Mouse (Mus musculus): Measurements from ENCODE around the gene Rxra. TPM values are rescaled to one million over a fixed set of nuclear protein-coding genes. Genes with fewer than 3 reads are reported as not detected.

Gene Rxra
- polyA plus RNA-seq, 1 experiment from 2014 or later: 11.2 TPM

DNA sequence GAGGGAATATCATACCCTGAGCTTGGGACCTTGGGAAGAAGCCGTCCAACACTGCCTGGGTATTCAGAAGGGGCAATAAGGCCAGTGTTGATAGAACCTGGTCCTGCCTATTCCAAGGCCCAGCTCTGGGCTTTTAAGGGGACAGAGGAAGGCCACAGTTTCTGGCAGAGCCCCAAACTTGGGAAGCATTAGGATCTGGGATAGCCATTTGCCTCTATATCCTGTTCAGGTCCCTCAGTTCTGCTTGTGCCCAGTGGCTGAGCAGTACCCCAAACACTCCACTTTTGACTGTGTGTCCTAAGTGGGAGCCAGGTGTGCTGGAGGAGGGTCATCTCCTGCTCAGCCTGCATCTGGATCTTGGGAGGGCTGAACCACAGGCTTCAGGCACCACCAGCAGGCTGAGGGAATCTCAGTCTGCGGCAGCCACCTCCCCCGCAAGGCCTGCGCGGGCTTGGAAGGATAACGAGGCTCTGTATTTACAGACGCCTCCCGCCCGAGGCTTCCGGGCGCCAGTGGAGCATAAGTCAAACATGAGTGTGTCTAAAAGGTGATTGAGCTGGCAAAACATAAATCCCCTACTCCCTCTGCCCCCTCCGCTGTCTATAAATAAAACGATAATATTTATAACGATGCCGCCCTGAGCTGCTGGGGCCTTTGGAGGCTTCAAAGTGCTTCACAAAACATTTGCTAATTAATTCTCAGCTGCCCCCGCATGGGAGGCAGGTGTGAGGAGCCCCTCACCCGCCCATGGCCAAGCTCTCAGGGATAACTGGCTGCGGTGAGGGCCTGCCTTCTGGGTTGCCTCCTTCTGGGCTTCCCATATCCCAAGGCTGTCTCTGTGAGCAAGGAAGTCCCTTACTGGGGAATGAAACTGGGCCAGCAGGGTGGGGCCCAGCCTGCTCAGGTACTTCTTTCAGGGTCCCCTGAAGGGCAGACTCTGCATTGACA is 69.7 kb downstream of the Rxra start:
- Histone ChIP-seq H3K36me3 (peaks cover 29% of the 10 kb centered on the region), H3K27ac (peak overlapping the region; percentile 37; the same call in 1 of the 2 replicates), H3K4me3 (no peak overlapping the region), H3K27me3 (no peaks in the 10 kb centered on the region), H3K4me2 (replicated peaks) (no peak overlapping the region), H3K9me3 (replicated peaks) (no peaks in the 10 kb centered on the region), H3K9ac (no peak overlapping the region; the same call in 1 of the 2 replicates), H3K4me1 (peaks cover 36% of the 10 kb centered on the region)
- 32% methylated on average over 18 of the region's 18 CpGs for WGBS
- no peak for ATAC-seq (ENCODE audit: low FRiP score)

DNA sequence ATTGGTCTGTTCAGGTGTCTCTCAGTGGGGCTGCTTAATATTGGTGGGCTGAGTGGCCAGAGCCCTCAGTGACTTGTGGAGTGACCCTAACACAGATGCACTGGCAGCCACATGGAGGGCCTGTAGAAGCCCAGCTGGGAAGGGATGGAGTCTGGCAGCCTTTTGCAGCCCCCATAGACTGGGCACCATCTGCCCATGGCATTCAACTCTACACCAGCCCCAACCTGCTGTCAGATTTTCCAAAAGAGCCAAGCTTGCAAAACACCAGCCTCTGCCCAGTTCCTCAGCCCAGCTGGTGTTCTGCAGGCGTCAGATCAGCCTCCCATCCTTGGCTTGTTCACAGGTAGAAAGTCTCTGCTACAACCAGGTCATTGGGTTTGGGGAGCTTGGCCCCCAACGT is 70.6 kb downstream of the Rxra start:
- H3K4me2 ChIP-seq (replicated peaks): no peak overlapping the region
- WGBS: 48% methylated on average over 2 of the region's 2 CpGs
- no peak overlapping the region for H3K27ac ChIP-seq
- H3K27me3 ChIP-seq: no peaks in the 10 kb centered on the region
- no peak overlapping the region for H3K4me3 ChIP-seq
- no peak for ATAC-seq (ENCODE audit: low FRiP score)
- H3K9ac ChIP-seq: no peak overlapping the region
- H3K4me1 ChIP-seq: peaks cover 34% of the 10 kb centered on the region
- H3K9me3 ChIP-seq (replicated peaks): no peaks in the 10 kb centered on the region
- H3K36me3 ChIP-seq: peaks cover 33% of the 10 kb centered on the region

DNA sequence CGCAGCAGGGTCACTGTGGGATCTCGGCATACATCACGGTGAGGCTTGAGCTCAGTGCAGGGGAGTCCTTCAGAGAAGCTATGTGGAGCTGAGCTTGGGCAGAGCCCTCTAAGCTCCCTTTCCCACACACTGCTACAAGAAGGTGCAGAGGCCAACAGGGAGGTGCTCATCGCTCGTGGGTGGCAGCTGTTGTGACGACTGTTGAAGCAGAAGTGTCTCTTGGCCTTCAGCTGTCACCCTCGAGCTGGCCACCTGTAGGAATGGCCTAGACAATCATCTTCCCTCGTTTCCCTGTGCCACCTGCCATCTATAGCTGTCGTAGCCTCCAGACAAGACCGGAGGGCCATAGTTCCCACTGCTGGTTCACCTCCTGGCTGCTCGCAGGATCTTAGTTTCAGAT is 72.7 kb downstream of the Rxra start:
- WGBS: 86% methylated on average over 11 of the region's 11 CpGs
- H3K27me3 ChIP-seq: no peaks in the 10 kb centered on the region
- H3K9me3 ChIP-seq (replicated peaks): no peaks in the 10 kb centered on the region
- no peak overlapping the region for H3K4me2 ChIP-seq (replicated peaks)
- no peak overlapping the region for H3K27ac ChIP-seq
- H3K9ac ChIP-seq: no peak overlapping the region
- ATAC-seq (ENCODE audit: low FRiP score): no peak
- H3K4me3 ChIP-seq: no peak overlapping the region
- peaks cover 34% of the 10 kb centered on the region for H3K4me1 ChIP-seq
- H3K36me3 ChIP-seq: peaks cover 43% of the 10 kb centered on the region

DNA sequence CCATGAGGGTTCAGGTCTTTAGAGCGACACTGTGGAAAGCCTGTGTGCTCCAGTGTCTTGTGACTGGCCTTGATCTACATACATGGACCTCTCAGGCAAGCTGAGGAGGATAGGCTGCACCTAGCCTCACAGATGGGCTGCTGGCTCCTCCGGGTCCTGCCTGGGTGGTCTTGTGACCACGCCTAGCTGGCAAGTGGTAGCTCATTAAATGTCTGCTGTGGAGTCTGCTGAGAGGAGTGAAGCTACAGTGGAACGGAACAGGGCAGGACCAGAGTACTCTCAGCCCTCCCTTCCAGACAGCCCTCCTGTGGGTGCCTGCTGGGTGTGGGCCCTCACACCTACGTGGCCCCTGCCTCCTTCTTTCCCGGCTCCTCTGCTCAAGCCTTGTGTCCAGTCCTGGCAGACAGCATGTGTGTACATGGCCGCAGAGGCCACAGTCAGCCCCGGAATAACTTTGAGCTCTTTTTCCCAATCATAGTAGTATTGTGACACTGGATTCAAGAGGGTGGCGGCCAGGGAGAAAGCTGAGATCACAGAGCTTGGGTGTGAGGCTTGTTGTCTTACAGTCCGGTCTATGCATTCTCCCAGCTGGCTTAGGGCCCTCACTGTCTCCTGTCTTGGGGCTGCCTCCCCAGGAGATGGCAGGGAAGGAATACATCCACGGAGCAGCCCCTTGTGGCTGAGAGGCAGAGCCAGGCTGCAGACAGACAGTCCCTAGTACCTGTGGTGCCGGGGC is 74.3 kb downstream of the Rxra start:
- Histone ChIP-seq H3K27ac (no peak overlapping the region), H3K4me2 (replicated peaks) (no peak overlapping the region), H3K36me3 (peaks cover 49% of the 10 kb centered on the region), H3K27me3 (no peaks in the 10 kb centered on the region), H3K9me3 (replicated peaks) (no peaks in the 10 kb centered on the region), H3K4me3 (no peak overlapping the region), H3K4me1 (peaks cover 20% of the 10 kb centered on the region), H3K9ac (no peak overlapping the region)
- WGBS: 75% methylated on average over 12 of the region's 12 CpGs
- no peak for ATAC-seq (ENCODE audit: low FRiP score)

DNA sequence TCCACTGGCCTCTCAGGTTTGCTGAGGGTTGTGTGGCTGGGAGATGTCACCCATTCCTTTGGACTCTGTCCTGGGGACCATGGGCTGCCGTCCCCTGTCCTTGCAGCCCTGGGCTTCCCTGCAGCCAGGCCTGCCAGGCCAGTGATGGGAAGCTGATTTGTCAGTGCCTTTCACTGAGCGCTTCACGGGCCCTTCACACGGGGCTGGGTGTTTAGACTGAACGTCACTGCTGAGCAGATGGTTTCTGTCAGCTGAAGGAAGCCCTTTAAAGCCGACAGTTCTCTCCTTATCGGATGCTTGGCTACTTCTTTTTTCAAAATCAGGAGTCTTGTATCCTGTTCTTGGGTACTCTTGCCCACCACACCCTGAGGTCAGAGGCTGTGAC is 74.9 kb downstream of the Rxra start:
- H3K27ac ChIP-seq: no peak overlapping the region
- no peak overlapping the region for H3K4me2 ChIP-seq (replicated peaks)
- H3K9me3 ChIP-seq (replicated peaks): no peaks in the 10 kb centered on the region
- no peak overlapping the region for H3K4me3 ChIP-seq
- no peak for ATAC-seq (ENCODE audit: low FRiP score)
- H3K27me3 ChIP-seq: no peaks in the 10 kb centered on the region
- 80% methylated on average over 7 of the region's 7 CpGs for WGBS
- H3K4me1 ChIP-seq: peaks cover 14% of the 10 kb centered on the region
- H3K36me3 ChIP-seq: peaks cover 52% of the 10 kb centered on the region
- H3K9ac ChIP-seq: no peak overlapping the region

DNA sequence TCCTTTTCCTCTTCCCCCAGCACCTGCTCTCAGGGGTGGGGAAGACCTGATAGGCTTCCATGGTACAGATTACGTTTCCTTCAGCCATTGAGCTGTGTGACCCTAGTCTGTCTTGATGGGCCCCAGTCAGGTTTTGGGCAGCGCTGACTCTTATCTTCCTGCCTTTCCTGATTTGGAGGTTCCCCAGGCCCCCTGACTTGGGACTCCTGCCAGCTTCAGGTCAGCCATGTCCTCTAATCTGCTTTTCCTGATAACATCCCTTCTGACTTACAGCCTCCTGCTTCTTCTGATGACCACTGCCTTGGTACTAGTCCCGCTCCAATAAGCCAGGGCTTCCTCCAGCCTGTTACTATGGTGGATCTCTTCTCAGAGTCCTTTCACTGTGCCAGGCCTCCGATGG is 75.6 kb downstream of the Rxra start:
- no peak overlapping the region for H3K4me3 ChIP-seq
- 94% methylated on average over 4 of the region's 4 CpGs for WGBS
- peaks cover 57% of the 10 kb centered on the region for H3K36me3 ChIP-seq
- H3K4me1 ChIP-seq: peaks cover 8% of the 10 kb centered on the region; the same call in 1 of the 2 replicates
- H3K9me3 ChIP-seq (replicated peaks): no peaks in the 10 kb centered on the region
- no peak overlapping the region for H3K9ac ChIP-seq
- no peak for ATAC-seq (ENCODE audit: low FRiP score)
- no peak overlapping the region for H3K4me2 ChIP-seq (replicated peaks)
- no peaks in the 10 kb centered on the region for H3K27me3 ChIP-seq
- H3K27ac ChIP-seq: no peak overlapping the region

DNA sequence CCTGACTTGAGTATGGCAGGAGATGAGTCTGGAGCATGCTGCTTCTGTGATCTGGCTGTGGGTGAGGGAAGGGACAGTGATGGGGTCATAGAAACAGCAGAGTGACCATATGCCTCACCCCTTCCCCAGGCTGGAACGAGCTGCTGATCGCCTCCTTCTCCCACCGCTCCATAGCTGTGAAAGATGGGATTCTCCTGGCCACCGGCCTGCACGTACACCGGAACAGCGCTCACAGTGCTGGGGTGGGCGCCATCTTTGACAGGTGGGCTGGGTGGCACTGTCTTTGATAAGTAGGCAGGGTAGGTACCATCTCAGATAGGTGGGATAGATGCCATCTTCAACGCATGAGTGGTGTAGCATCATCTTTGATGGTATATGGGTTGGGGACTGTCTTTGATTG is 77.9 kb downstream of the Rxra start:
- WGBS: 98% methylated on average over 9 of the region's 9 CpGs
- Histone ChIP-seq H3K4me3 (no peak overlapping the region), H3K9ac (no peak overlapping the region), H3K27ac (no peak overlapping the region), H3K4me1 (peaks cover 14% of the 10 kb centered on the region), H3K4me2 (replicated peaks) (no peak overlapping the region), H3K9me3 (replicated peaks) (no peaks in the 10 kb centered on the region), H3K36me3 (peaks cover 46% of the 10 kb centered on the region), H3K27me3 (no peaks in the 10 kb centered on the region)
- ATAC-seq (ENCODE audit: low FRiP score): no peak

DNA sequence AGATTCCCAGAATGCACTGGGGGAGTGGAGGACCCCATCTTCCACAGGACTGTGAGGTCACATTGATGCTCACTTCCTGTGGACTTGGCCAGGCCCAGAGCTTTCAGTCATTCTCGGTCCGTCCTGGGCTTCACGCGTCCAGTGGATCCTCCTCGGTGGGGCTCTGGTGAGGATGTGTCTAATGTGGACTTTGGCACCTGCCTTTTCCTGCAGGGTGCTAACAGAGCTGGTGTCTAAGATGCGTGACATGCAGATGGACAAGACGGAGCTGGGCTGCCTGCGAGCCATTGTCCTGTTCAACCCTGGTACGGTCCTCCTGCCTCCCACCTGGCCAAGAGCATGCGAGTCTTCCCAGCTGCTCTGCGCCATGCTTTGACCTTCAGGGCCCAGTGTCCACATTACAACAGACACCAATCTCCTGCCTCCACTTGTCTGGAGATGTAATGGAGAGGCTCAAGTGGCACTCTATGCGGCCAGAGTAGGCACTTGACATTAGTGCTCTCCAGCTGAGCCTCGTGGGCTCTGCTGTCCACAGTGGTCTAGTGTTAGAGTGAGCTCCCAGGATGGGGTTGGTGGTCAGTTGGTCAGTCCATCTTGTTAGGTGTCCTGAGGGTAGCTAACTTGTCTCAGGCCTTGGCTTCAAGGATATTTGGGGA is 79.9 kb downstream of the Rxra start:
- H3K36me3 ChIP-seq: peaks cover 52% of the 10 kb centered on the region
- H3K27ac ChIP-seq: no peak overlapping the region
- no peak for ATAC-seq (ENCODE audit: low FRiP score)
- no peak overlapping the region for H3K4me3 ChIP-seq
- H3K9me3 ChIP-seq (replicated peaks): no peaks in the 10 kb centered on the region
- 93% methylated on average over 13 of the region's 13 CpGs for WGBS
- peaks cover 18% of the 10 kb centered on the region for H3K4me1 ChIP-seq
- no peak overlapping the region for H3K4me2 ChIP-seq (replicated peaks)
- no peaks in the 10 kb centered on the region for H3K27me3 ChIP-seq
- H3K9ac ChIP-seq: no peak overlapping the region

DNA sequence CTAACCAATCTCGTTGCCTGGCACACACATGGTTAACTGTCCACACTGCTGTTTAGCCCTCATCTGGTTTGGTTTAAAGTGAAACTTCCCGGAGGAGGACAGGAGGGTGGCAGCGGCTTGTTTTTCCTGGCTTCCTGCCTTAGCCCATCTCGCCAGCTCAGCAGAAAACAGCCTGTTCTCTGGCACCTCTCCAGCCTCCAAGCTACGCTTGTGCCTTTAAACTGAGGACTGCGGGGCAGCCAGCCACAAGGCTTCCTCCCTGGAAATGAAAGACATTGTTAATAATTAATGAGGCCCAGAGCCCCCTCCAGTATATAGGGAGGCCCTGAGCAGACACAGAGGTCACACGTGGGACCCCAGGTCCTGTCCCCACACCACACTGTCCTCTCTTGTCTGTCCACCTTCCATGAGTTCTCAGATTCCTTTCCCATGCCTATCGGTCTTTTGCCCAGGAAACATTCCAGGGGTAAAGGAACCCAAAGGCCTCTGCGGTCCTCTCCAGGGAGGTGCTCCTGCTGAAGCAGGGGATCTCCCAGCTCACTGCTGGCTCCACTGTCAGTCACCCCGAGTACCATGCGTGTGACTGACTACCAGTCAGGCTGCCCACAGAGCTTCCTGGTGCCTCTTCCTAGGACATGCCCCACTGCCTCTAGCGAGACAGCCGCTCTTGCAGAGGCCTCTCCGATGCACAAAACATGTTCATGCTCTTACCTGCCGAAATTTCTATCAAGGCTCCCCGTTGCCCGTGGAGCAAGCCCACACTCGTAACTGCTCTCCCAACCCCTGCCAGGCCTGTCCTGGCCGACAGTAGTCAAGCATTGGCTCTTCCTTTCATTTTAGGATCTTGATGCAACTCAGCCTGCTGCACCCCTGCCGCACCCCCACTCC is 82.4 kb downstream of the Rxra start:
- Histone ChIP-seq H3K27me3 (no peaks in the 10 kb centered on the region), H3K9ac (no peak overlapping the region), H3K36me3 (peaks cover 36% of the 10 kb centered on the region), H3K4me3 (no peak overlapping the region), H3K4me1 (peaks cover 34% of the 10 kb centered on the region), H3K27ac (peak overlapping the region; percentile 67), H3K9me3 (replicated peaks) (no peaks in the 10 kb centered on the region), H3K4me2 (replicated peaks) (no peak overlapping the region)
- ATAC-seq (ENCODE audit: low FRiP score): no peak
- 49% methylated on average over 20 of the region's 20 CpGs for whole genome bisulfite sequencing

DNA sequence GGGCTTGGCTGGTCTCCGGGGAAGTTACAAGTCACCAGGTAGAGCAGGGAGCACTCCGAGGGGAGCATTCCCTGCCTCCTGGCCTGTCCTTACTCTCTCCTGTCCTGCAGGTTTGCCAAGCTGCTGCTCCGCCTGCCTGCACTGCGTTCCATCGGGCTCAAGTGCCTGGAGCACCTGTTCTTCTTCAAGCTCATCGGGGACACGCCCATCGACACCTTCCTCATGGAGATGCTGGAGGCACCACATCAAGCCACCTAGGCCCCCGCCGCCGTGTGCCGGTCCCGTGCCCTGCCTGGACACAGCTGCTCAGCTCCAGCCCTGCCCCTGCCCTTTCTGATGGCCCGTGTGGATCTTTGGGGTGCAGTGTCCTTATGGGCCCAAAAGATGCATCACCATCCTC is 83.2 kb downstream of the Rxra start:
- H3K4me3 ChIP-seq: no peak overlapping the region
- H3K27ac ChIP-seq: 0 out of 2 replicates have a peak overlapping the region, but pooled peaks have one; percentile 67
- H3K4me2 ChIP-seq (replicated peaks): no peak overlapping the region
- 96% methylated on average over 14 of the region's 14 CpGs for WGBS
- peaks cover 29% of the 10 kb centered on the region for H3K36me3 ChIP-seq
- no peaks in the 10 kb centered on the region for H3K9me3 ChIP-seq (replicated peaks)
- H3K9ac ChIP-seq: no peak overlapping the region
- no peak for ATAC-seq (ENCODE audit: low FRiP score)
- no peaks in the 10 kb centered on the region for H3K27me3 ChIP-seq
- H3K4me1 ChIP-seq: peaks cover 42% of the 10 kb centered on the region

DNA sequence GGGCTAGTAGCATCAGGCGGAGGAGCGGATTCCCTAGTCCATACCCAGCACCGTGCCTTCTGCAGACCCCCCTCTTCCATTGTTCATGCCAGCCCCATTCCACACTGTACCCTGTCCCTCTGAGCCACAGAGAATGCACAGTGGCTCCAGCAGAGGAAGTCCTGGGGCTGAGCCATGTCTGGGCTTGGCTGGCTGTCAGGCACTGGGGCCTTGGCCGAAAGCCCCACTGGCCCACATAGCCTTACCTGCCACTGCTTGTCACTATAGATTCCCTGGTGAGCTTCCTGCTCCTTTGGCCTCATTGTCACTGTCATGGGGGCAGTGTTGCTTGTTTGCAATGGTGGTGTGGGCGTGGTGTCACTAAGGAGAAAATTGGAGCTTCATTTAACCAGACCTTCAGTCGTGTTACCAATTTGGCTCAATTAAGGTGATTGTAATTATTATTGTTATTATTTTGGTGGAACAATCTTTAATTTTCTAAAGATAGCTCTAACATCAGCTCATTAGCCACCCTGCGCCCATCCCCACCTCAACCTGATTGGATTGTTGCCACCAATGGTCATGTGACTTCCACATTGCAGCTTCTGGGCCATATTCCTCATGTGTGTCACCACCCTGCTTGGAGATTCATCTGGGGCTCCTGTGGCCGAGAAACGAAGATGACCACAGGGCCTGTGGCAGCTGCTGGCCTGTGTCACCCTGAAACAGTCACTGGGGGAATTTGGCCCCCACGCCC is 85.2 kb downstream of the Rxra start:
- peaks cover 17% of the 10 kb centered on the region for H3K36me3 ChIP-seq
- no peak for ATAC-seq (ENCODE audit: low FRiP score)

More for the DNA sequence above, 85.2 kb downstream of the Rxra start:
- no peaks in the 10 kb centered on the region for H3K9me3 ChIP-seq (replicated peaks)
- no peak overlapping the region for H3K4me3 ChIP-seq
- H3K27me3 ChIP-seq: no peaks in the 10 kb centered on the region
- 0 out of 2 replicates have a peak overlapping the region, but pooled peaks have one; percentile 7 for H3K27ac ChIP-seq
- no peak overlapping the region for H3K9ac ChIP-seq
- no peak overlapping the region for H3K4me2 ChIP-seq (replicated peaks)
- 91% methylated on average over 10 of the region's 10 CpGs for WGBS
- peaks cover 51% of the 10 kb centered on the region for H3K4me1 ChIP-seq
